ENCODE assay signal across 10 mouse cellular contexts in the genomic region with DNA sequence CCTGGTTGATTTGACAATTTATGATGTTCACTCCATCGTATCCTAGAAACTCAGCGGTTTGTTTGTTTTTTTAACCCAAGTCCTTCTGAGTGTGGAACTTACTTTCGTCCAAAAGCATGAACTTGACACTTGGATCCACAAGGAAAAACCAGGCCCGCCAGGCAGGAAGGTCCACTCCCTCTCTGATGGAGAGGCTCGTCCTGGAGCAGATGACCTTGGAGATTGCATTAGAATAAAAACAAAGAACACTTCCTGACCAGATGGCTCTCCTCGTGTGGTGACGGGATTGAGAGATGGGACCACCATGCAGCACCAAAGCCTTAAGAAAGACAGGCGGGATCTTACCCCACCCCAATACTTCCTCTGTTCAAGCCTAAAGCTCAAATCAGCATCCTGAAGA. TPM values are rescaled to one million over a fixed set of nuclear protein-coding genes. Genes with fewer than 3 reads are reported as not detected.
A peak's percentile ranks its signal among the peaks of the same experiment; 100 is the strongest.
DNase-seq lines count a peak whose midpoint lies in the region; ATAC-seq and TF ChIP-seq lines count a peak whose summit lies in the region.
"Had no signal": no experiment of that assay in that cellular context is flagged by ENCODE, and none has a peak within 500 bp of the region (broad histone marks: within the 10 kb centered on the region; RNA-seq: fewer than 3 reads in every experiment).

No protein-coding gene starts in this region.

- H3K9ac ChIP-seq in lung, postnatal 0 days (replicated peaks; ENCODE audit: low read depth) = no peak overlapping the region
- H3K9ac ChIP-seq: neural tube, embryonic 12.5 days had no signal

- H3K4me3 ChIP-seq in gastrocnemius, adult 2 months = no peak overlapping the region
- H3K4me3 ChIP-seq in lung, postnatal 0 days (ENCODE audit: low read depth, low read length) = no peak overlapping the region
- H3K4me3 ChIP-seq: neural tube, embryonic 12.5 days had no signal

- H3K9me3 ChIP-seq in lung, postnatal 0 days (ENCODE audit: low read length) = no peaks in the 10 kb centered on the region
- H3K9me3 ChIP-seq: neural tube, embryonic 12.5 days had no signal

- peak; percentile 66; the same call in 1 of the 2 replicates for TF ChIP-seq EP300 in lung, postnatal 0 days (IDR thresholded peaks at IDR 0.05)

- intact Hi-C loops in gastrocnemius, adult 2 months (cut with DNase I) = loop anchor here (5.0 kb wide), 1 partner anchor 49 kb away; a partner anchor contains a TSS
- intact Hi-C loops in heart, postnatal 25 days (cut with DNase I) = loop anchor here (2.0 to 5.0 kb wide), 2 partner anchors 34 to 50 kb away; no protein-coding TSS in a partner anchor

- peaks cover 15% of the 10 kb centered on the region; the same call in 1 of the 2 replicates for H3K4me1 ChIP-seq in lung, postnatal 0 days (ENCODE audit: insufficient read depth, low read depth, low read length)

- H3K4me2 ChIP-seq in lung, postnatal 0 days (replicated peaks; ENCODE audit: low read depth, low read length) = no peak overlapping the region
- H3K4me2 ChIP-seq: neural tube, embryonic 12.5 days had no signal

- TF ChIP-seq CTCF in gastrocnemius, adult 2 months (IDR thresholded peaks at IDR 0.05) = no peak
- no peak for TF ChIP-seq CTCF in lung, postnatal 0 days (IDR thresholded peaks at IDR 0.05)

- H3K36me3 ChIP-seq in lung, postnatal 0 days (ENCODE audit: insufficient read depth, low read length) = no peaks in the 10 kb centered on the region
- H3K36me3 ChIP-seq: neural tube, embryonic 12.5 days had no signal

- 30% methylated on average over 8 of the region's 8 CpGs for WGBS in lung, postnatal 0 days

- H3K27me3 ChIP-seq in lung, postnatal 0 days (replicated peaks; ENCODE audit: insufficient read depth, low read length) = no peaks in the 10 kb centered on the region
- H3K27me3 ChIP-seq: neural tube, embryonic 12.5 days had no signal

- ATAC-seq in lung, postnatal 0 days = peak; percentile 78

- DNase-seq in gastrocnemius, adult 2 months = peak; percentile 55
- DNase-seq in gastrocnemius, postnatal 10 days = no peak
- peak; percentile 35 for DNase-seq in adrenal gland, postnatal 10 days
- peak; percentile 47 for DNase-seq in heart, postnatal 25 days (ENCODE audit: low spot score)
- peak; percentile 81 for DNase-seq in lung, postnatal 0 days (ENCODE audit: low spot score)
- no peak for DNase-seq in layer of hippocampus, postnatal 25 days (ENCODE audit: extremely low spot score in 1 of 2, low spot score in 1 of 2)
- DNase-seq in retina, embryonic 14.5 days (ENCODE audit: low spot score) = no peak
- DNase-seq in retina, postnatal 1 day = no peak
- DNase-seq: layer of hippocampus, adult 9-11 months had no signal

- H3K27ac ChIP-seq in gastrocnemius, adult 2 months = peak overlapping the region; percentile 85
- H3K27ac ChIP-seq in lung, postnatal 0 days (ENCODE audit: low read length) = peak overlapping the region; percentile 78
- H3K27ac ChIP-seq: neural tube, embryonic 12.5 days had no signal

RNA-seq across cellular contexts. Expression of a gene that starts 12.1 kb away (rescaled TPM):
- 10 to 100 TPM; 34.3 to 42.6 TPM for total RNA-seq in gastrocnemius, adult 2 months (2021)
- 10 to 100 TPM; 14.0 to 18.3 TPM for total RNA-seq in gastrocnemius, postnatal 10 days (2021)
- total RNA-seq in adrenal gland, postnatal 10 days (2021) = 1 to 10 TPM; 2.6 to 4.0 TPM
- 1 to 10 TPM; 2.6 to 2.9 TPM for total RNA-seq in heart, postnatal 25 days (2021)
- polyA plus RNA-seq in lung, postnatal 0 days (2015; fragmentation: Nextera tagmentation; extraction: Ambion mirVana) = 0.96 and 2.1 TPM in 2 replicates
- 100 to 1,000 TPM; 107 to 112 TPM for total RNA-seq in layer of hippocampus, postnatal 25 days (2021)

RNA-seq across cellular contexts. Expression of a gene that starts 51.6 kb away (rescaled TPM):
- total RNA-seq in gastrocnemius, adult 2 months (2021) = 10 to 100 TPM; 78.9 to 89.0 TPM
- total RNA-seq in gastrocnemius, postnatal 10 days (2021) = 10 to 100 TPM; 76.9 to 79.3 TPM
- total RNA-seq in adrenal gland, postnatal 10 days (2021) = 10 to 100 TPM; 82.3 to 87.5 TPM
- total RNA-seq in heart, postnatal 25 days (2021) = 10 to 100 TPM; 80.7 to 84.4 TPM
- polyA plus RNA-seq in lung, postnatal 0 days (2015; fragmentation: Nextera tagmentation; extraction: Ambion mirVana) = 143 and 160 TPM in 2 replicates
- 10 to 100 TPM; 88.1 to 96.4 TPM for total RNA-seq in layer of hippocampus, postnatal 25 days (2021)

Comparison
In these comparisons a context has a peak if more than half of its experiments do, and no peak if none do; other contexts are left out.
1. DNase-seq: peak in gastrocnemius, adult 2 months (single experiment), adrenal gland, postnatal 10 days (single experiment), heart, postnatal 25 days (single experiment) and lung, postnatal 0 days (single experiment); none in gastrocnemius, postnatal 10 days (single experiment), layer of hippocampus, postnatal 25 days (0 of 2), retina, embryonic 14.5 days (single experiment) and retina, postnatal 1 day (single experiment).